Mouse (Mus musculus) small intestine, adult 2 months (tissue): ENCODE data around the gene Ephb1. TPM values are rescaled to one million over a fixed set of nuclear protein-coding genes. Genes with fewer than 3 reads are reported as not detected.

Experiments used
- H3K27ac ChIP-seq: fragments of 200-500 bp; 2 replicates; pipeline ENCODE4 v1.5.1; 2012; ENCODE audit warnings: low read depth, low read length, control low read depth, inconsistent platforms; ENCODE audit not compliant: insufficient read depth
- H3K27me3 ChIP-seq: fragments of 200-500 bp; 2 replicates; pipeline ENCODE4 v1.6.1; 2012; ENCODE audit warnings: mild to moderate bottlenecking, moderate library complexity, low read length, inconsistent platforms; ENCODE audit not compliant: control insufficient read depth, insufficient read depth
- H3K36me3 ChIP-seq: fragments of 200-500 bp; 2 replicates; pipeline ENCODE4 v1.6.1; 2012; ENCODE audit warnings: mild to moderate bottlenecking, low read length, control low read depth, inconsistent platforms; ENCODE audit not compliant: control insufficient read depth, insufficient read depth
- H3K4me1 ChIP-seq: fragments of 200-500 bp; 2 replicates; pipeline ENCODE4 v1.6.1; 2012; ENCODE audit warnings: low read length, inconsistent platforms, mixed read lengths; ENCODE audit not compliant: control insufficient read depth, insufficient read depth, insufficient read length
- H3K4me3 ChIP-seq: fragments of 200-500 bp; 2 replicates; pipeline ENCODE4 v1.5.1; 2012; ENCODE audit warnings: low read depth, mild to moderate bottlenecking, control low read depth, inconsistent platforms, low read length, moderate library complexity
- CTCF ChIP-seq: fragments of 200-500 bp; IDR thresholded peaks from 2 replicates; pipeline ENCODE4 v1.5.1; 2012; ENCODE audit warnings: low read depth, mild to moderate bottlenecking, control low read depth, inconsistent platforms, low read length, moderate library complexity, mixed read lengths; ENCODE audit not compliant: insufficient replicate concordance, insufficient read length; ENCODE audit errors: extremely low read depth
- POLR2A ChIP-seq: fragments of 200-500 bp; IDR thresholded peaks from 2 replicates; pipeline ENCODE4 v1.6.1; 2012; ENCODE audit warnings: low read depth, mild to moderate bottlenecking, control low read depth, inconsistent platforms, low read length, moderate library complexity
- WGBS: fragments of 180-500 bp; shearing (Covaris S2); methylation state at CpG from one replicate; pipeline ENCODE4 v1.1.7; 2018; 5-methylcytosine and 5-hydroxymethylcytosine counted together
- polyA plus RNA-seq: library from polyadenylated mRNA; depleted of rRNA; stranded (reverse); fragments of >200 nt; gene quantifications from 2 replicates; pipeline ENCODE4 v1.2.3, GENCODE M21; 2012; rRNA removed

Gene Ephb1
- 0.47 and 1.0 TPM in 2 replicates for polyA plus RNA-seq

- H3K4me1 ChIP-seq: peaks cover 4% of the 10 kb centered on the region
- H3K36me3 ChIP-seq: no peaks in the 10 kb centered on the region
- peaks cover 28% of the 10 kb centered on the region for H3K27me3 ChIP-seq
- no peak within 1 kb of the TSS for H3K27ac ChIP-seq
- H3K4me3 ChIP-seq: peak within 1 kb of the TSS; percentile 57
- WGBS: 1% methylated on average over 22 of the region's 22 CpGs
- TF ChIP-seq POLR2A (no peak), CTCF (peak; percentile 92)
Observed at GRCm38 (mm10) chr9:102354561-102354973, at the start of gene Ephb1. TSS of gene Ephb1 (minus strand) at chr9:102354693.

GRCm38 (mm10) chr9:102403086-102404021, 48.9 kb upstream of the Ephb1 start:
- Histone ChIP-seq H3K27me3 (no peaks in the 10 kb centered on the region), H3K4me1 (no peaks in the 10 kb centered on the region), H3K4me3 (no peak overlapping the region), H3K27ac (no peak overlapping the region), H3K36me3 (no peaks in the 10 kb centered on the region)
- TF ChIP-seq CTCF (peak; percentile 69; the same call in 1 of the 2 replicates), POLR2A (no peak)
- WGBS: 28% methylated on average over 18 of the region's 18 CpGs

- H3K27ac ChIP-seq: no peak overlapping the region
- H3K4me3 ChIP-seq: no peak overlapping the region
- TF ChIP-seq POLR2A (no peak), CTCF (no peak)
- no peaks in the 10 kb centered on the region for H3K27me3 ChIP-seq
- no peaks in the 10 kb centered on the region for H3K4me1 ChIP-seq
- H3K36me3 ChIP-seq: no peaks in the 10 kb centered on the region
- 31% methylated on average over 3 of the region's 3 CpGs for WGBS
Observed at GRCm38 (mm10) chr9:102402671-102403070, 48.2 kb upstream of the Ephb1 start.

GRCm38 (mm10) chr9:102388266-102388665, 33.8 kb upstream of the Ephb1 start:
- H3K4me3 ChIP-seq: no peak overlapping the region
- H3K27me3 ChIP-seq: no peaks in the 10 kb centered on the region
- no peaks in the 10 kb centered on the region for H3K4me1 ChIP-seq
- H3K27ac ChIP-seq: no peak overlapping the region
- TF ChIP-seq POLR2A (no peak), CTCF (no peak)
- H3K36me3 ChIP-seq: no peaks in the 10 kb centered on the region
- WGBS: 52% methylated on average over 8 of the region's 8 CpGs

GRCm38 (mm10) chr9:102386816-102387215, 32.3 kb upstream of the Ephb1 start:
- no peaks in the 10 kb centered on the region for H3K4me1 ChIP-seq
- H3K27me3 ChIP-seq: no peaks in the 10 kb centered on the region
- no peak overlapping the region for H3K27ac ChIP-seq
- TF ChIP-seq CTCF: no peak
- H3K36me3 ChIP-seq: no peaks in the 10 kb centered on the region
- 87% methylated on average over 9 of the region's 9 CpGs for WGBS
- H3K4me3 ChIP-seq: no peak overlapping the region

- TF ChIP-seq POLR2A (no peak), CTCF (no peak)
Observed at GRCm38 (mm10) chr9:102380235-102380634, 25.7 kb upstream of the Ephb1 start.

GRCm38 (mm10) chr9:102374661-102375060, 20.2 kb upstream of the Ephb1 start:
- 83% methylated on average over 5 of the region's 5 CpGs for WGBS
- no peaks in the 10 kb centered on the region for H3K36me3 ChIP-seq
- no peak overlapping the region for H3K4me3 ChIP-seq
- H3K27me3 ChIP-seq: no peaks in the 10 kb centered on the region
- no peaks in the 10 kb centered on the region for H3K4me1 ChIP-seq
- H3K27ac ChIP-seq: no peak overlapping the region
- TF ChIP-seq CTCF: no peak
- no peak for TF ChIP-seq POLR2A

More at GRCm38 (mm10) chr9:102380235-102380634, 25.7 kb upstream of the Ephb1 start:
- Histone ChIP-seq H3K4me3 (no peak overlapping the region), H3K36me3 (no peaks in the 10 kb centered on the region), H3K4me1 (no peaks in the 10 kb centered on the region), H3K27me3 (no peaks in the 10 kb centered on the region), H3K27ac (no peak overlapping the region)
- 84% methylated on average over 2 of the region's 2 CpGs for WGBS
